Mouse (Mus musculus): ENCODE measurements at regions not wholly inside any gene's neighbourhood (a gene's known extent, or its start where the extent isn't known, plus 50 kb on each side); places are given as distances from the start of the nearest gene placed in this dataset.
"Not testable (repeated sequence)": the region's sequence is repeated elsewhere in the genome, so short reads cannot be mapped to it uniquely, and the experiment has no call there.

DNA sequence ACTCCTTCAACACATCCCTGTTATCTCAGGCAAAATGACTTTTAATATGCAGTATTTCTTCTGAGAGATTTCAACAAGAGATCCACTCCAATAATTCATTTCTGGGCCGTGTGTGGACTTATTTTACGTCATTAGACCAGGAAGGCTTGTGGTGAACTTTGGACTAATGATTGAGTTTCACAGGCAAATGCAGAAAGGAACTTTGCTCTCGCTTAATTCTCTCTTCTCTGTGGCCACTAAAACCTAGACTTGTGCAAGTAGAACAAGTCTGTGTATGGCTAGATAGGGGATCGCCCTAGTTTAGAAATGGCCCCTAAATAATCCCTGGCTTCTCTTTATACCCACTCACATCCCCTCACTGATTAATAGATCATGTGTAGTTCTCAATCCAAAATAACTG lies 50.6 kb upstream of the Ppp1r12a start:
- Histone ChIP-seq H3K4me1 (ENCODE audit: control insufficient read depth, low read depth, low read length) (peaks cover 2% of the 10 kb centered on the region; the same call in 1 of the 2 replicates), H3K4me3 (ENCODE audit: low read depth, low read length) (no peak overlapping the region), H3K9me3 (replicated peaks; ENCODE audit: control insufficient read depth, low read length) (no peaks in the 10 kb centered on the region), H3K4me2 (ENCODE audit: low read depth, low read length) (no peak overlapping the region), H3K9ac (ENCODE audit: low read depth, low read length) (no peak overlapping the region), H3K36me3 (ENCODE audit: control insufficient read depth, insufficient read depth) (no peaks in the 10 kb centered on the region), H3K27me3 (ENCODE audit: control insufficient read depth, insufficient read depth, low read depth, low read length) (no peaks in the 10 kb centered on the region), H3K27ac (ENCODE audit: low read length) (no peak overlapping the region)
- ATAC-seq (ENCODE audit: low read depth), result no peak
- WGBS (ENCODE audit: insufficient replicate concordance), result 49% methylated on average over 4 of the region's 4 CpGs

DNA sequence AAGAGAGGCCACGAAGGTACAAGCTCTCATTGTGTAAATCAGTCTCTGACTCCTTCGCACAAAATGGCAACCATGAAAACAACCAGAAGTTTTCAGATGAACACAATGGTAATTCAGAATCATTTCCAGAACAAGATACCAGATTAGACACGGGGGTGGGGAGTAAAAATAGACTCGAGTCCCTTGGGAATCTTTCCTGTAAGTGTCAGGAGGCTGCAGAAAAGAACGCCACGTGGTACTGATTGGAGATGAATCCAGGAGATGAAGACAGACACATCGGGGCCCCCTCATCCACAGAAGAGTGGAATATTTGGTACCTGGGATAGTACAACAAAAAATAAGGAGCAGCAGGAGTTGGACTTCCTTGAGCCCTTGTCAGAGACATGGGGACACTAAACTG lies 51.1 kb upstream of the Ppp1r12a start:
- Histone ChIP-seq H3K4me1 (ENCODE audit: control insufficient read depth, low read depth, low read length) (peaks cover 2% of the 10 kb centered on the region; the same call in 1 of the 2 replicates), H3K4me3 (ENCODE audit: low read depth, low read length) (no peak overlapping the region), H3K9me3 (replicated peaks; ENCODE audit: control insufficient read depth, low read length) (no peaks in the 10 kb centered on the region), H3K4me2 (ENCODE audit: low read depth, low read length) (no peak overlapping the region), H3K9ac (ENCODE audit: low read depth, low read length) (no peak overlapping the region), H3K27ac (ENCODE audit: low read length) (no peak overlapping the region), H3K36me3 (ENCODE audit: control insufficient read depth, insufficient read depth) (no peaks in the 10 kb centered on the region), H3K27me3 (ENCODE audit: control insufficient read depth, insufficient read depth, low read depth, low read length) (no peaks in the 10 kb centered on the region)
- ATAC-seq (ENCODE audit: low read depth), result no peak
- WGBS (ENCODE audit: insufficient replicate concordance), result 58% methylated on average over 7 of the region's 7 CpGs

DNA sequence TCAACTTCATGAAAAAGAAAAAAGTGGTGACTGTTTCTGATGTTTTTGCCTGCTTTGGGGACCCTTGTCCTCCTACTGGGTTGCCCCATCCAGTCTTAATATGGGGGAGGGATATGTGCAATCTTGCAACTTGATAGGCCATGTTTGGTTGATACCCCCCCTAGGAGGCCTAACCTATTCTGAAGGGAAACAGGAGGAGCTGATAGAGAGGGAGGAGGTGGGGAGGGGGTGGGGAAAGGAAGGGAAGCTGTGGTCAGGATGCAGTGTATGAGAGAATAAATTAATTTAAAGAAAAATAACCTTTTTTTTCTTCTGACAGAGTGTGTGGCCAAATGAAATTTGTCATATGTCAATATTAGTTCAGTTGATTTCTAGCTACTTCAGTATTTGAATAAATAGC lies 51.8 kb upstream of the Ppp1r12a start:
- no peak for ATAC-seq (ENCODE audit: low read depth)
- no peaks in the 10 kb centered on the region for H3K27me3 ChIP-seq (ENCODE audit: control insufficient read depth, insufficient read depth, low read depth, low read length)

DNA sequence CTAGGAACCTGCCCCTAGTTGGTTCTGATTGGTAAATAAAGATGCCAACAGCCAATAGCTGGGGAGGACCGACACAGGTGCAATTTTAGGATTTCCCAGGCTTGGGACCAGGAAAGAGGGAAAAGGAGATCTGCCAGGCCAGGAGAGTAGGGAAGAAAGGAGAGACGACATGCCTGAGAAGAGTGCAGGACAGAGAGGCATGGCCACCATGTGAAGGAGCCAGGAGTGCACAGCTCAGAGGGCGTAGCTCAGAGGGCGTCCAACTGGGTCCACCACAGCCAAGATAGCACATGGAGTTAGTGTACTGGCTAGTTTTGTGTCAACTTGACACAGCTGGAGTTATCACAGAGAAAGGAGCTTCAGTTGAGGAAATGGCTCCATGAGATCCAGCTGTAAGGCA lies 53.5 kb upstream of the Ppp1r12a start:
- H3K9me3 ChIP-seq (replicated peaks; ENCODE audit: control insufficient read depth, low read length); H3K4me1 ChIP-seq (ENCODE audit: control insufficient read depth, low read depth, low read length); H3K4me2 ChIP-seq (ENCODE audit: low read depth, low read length); H3K4me3 ChIP-seq (ENCODE audit: low read depth, low read length); ATAC-seq (ENCODE audit: low read depth); H3K27ac ChIP-seq (ENCODE audit: low read length); H3K9ac ChIP-seq (ENCODE audit: low read depth, low read length); H3K27me3 ChIP-seq (ENCODE audit: control insufficient read depth, insufficient read depth, low read depth, low read length); H3K36me3 ChIP-seq (ENCODE audit: control insufficient read depth, insufficient read depth): not testable (repeated sequence)
- 63% methylated on average over 4 of the region's 4 CpGs for WGBS (ENCODE audit: insufficient replicate concordance)

More for the DNA sequence above, 51.8 kb upstream of the Ppp1r12a start:
- Histone ChIP-seq H3K4me2 (ENCODE audit: low read depth, low read length) (no peak overlapping the region), H3K4me3 (ENCODE audit: low read depth, low read length) (no peak overlapping the region), H3K27ac (ENCODE audit: low read length) (no peak overlapping the region), H3K36me3 (ENCODE audit: control insufficient read depth, insufficient read depth) (no peaks in the 10 kb centered on the region), H3K9ac (ENCODE audit: low read depth, low read length) (no peak overlapping the region), H3K4me1 (ENCODE audit: control insufficient read depth, low read depth, low read length) (peaks cover 2% of the 10 kb centered on the region; the same call in 1 of the 2 replicates), H3K9me3 (replicated peaks; ENCODE audit: control insufficient read depth, low read length) (no peaks in the 10 kb centered on the region)

DNA sequence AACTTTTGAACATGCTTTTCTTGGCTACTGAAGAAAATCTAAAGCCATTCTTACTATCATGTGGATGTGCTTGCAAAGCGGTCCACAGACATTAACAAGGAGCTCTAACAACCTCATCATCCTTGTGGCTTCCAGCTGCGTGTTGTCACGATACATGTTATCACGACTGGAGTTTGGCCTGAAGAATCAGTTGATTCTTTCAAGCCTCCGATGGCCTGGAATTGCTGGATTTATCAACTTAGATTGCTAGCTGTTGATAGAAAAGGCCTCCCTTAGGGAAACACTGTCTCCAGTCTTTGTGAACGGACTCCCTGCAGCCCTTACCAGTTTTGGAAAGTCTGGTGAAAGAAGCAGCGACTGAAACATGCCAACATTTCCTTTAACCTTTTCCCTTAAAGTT lies 60.5 kb upstream of the Ppp1r12a start:
- WGBS (ENCODE audit: insufficient replicate concordance), result 73% methylated on average over 7 of the region's 7 CpGs
- no peak overlapping the region for H3K4me3 ChIP-seq (ENCODE audit: low read depth, low read length)
- no peak for ATAC-seq (ENCODE audit: low read depth)
- no peaks in the 10 kb centered on the region for H3K4me1 ChIP-seq (ENCODE audit: control insufficient read depth, low read depth, low read length)
- H3K9ac ChIP-seq (ENCODE audit: low read depth, low read length), result no peak overlapping the region
- H3K27me3 ChIP-seq (ENCODE audit: control insufficient read depth, insufficient read depth, low read depth, low read length), result no peaks in the 10 kb centered on the region
- no peak overlapping the region for H3K27ac ChIP-seq (ENCODE audit: low read length)
- no peak overlapping the region for H3K4me2 ChIP-seq (ENCODE audit: low read depth, low read length)
- no peaks in the 10 kb centered on the region for H3K36me3 ChIP-seq (ENCODE audit: control insufficient read depth, insufficient read depth)
- H3K9me3 ChIP-seq (replicated peaks; ENCODE audit: control insufficient read depth, low read length), result no peaks in the 10 kb centered on the region

DNA sequence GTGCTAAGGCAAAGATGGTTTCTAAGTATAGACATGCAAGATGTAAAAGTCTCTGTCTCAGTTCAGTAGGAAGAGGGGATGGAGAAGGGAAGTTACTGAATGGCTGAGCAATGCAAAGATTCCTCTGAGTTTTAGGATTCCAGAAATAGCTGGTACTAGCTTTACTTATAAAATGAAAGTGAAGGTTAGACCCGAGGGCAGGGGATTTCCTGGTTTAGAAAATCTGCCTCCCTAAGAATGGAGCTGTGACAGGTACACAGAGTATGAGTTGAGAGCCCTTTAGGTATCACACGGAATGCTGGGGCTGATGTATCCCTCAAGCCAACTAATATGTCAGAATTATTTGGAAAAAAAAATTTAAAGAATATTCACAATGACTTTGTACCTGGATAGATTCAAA lies 69.0 kb upstream of the Ppp1r12a start:
- H3K27me3 ChIP-seq (ENCODE audit: control insufficient read depth, insufficient read depth, low read depth, low read length), result no peaks in the 10 kb centered on the region
- no peak overlapping the region for H3K4me3 ChIP-seq (ENCODE audit: low read depth, low read length)
- WGBS (ENCODE audit: insufficient replicate concordance), result 36% methylated on average over 2 of the region's 2 CpGs
- H3K4me1 ChIP-seq (ENCODE audit: control insufficient read depth, low read depth, low read length), result peaks cover 4% of the 10 kb centered on the region; the same call in 1 of the 2 replicates
- H3K9ac ChIP-seq (ENCODE audit: low read depth, low read length), result no peak overlapping the region
- no peaks in the 10 kb centered on the region for H3K9me3 ChIP-seq (replicated peaks; ENCODE audit: control insufficient read depth, low read length)
- ATAC-seq (ENCODE audit: low read depth), result no peak
- no peak overlapping the region for H3K4me2 ChIP-seq (ENCODE audit: low read depth, low read length)
- no peak overlapping the region for H3K27ac ChIP-seq (ENCODE audit: low read length)
- no peaks in the 10 kb centered on the region for H3K36me3 ChIP-seq (ENCODE audit: control insufficient read depth, insufficient read depth)

DNA sequence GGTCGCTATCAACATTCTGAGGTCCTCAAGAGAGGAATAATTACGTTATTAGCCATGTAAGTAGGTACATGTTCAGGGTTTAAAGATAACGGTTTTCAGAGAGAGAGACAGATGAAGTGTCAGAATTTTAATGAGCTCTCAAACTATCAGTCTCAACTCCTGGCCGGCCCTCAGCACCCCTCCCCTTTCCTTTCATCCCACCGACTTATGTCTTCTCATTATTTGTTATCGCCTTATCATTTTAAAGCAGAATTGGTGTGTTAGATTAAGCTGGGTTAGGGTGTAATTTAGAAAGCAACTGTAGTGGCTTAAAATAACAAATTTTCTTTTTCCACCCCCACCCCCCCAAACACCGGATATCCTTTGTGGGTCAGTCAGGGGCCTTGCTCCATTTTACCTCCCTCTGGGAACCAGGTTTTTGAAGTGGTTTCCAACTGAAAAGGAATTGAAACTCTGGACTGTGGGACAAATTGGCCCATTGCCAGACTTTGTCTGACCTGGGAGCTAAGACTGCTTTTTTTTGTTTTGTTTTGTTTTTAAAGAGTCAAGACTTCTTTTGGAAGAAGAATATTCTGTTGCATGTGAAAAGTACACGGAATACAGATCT lies 72.5 kb upstream of the Ppp1r12a start:
- no peak overlapping the region for H3K9ac ChIP-seq (ENCODE audit: low read depth, low read length)
- H3K4me3 ChIP-seq (ENCODE audit: low read depth, low read length), result no peak overlapping the region
- H3K4me2 ChIP-seq (ENCODE audit: low read depth, low read length), result no peak overlapping the region
- ATAC-seq (ENCODE audit: low read depth), result 0 out of 2 replicates have a peak, but pooled peaks have one; percentile 45
- H3K27ac ChIP-seq (ENCODE audit: low read length), result no peak overlapping the region
- H3K36me3 ChIP-seq (ENCODE audit: control insufficient read depth, insufficient read depth), result no peaks in the 10 kb centered on the region
- no peaks in the 10 kb centered on the region for H3K9me3 ChIP-seq (replicated peaks; ENCODE audit: control insufficient read depth, low read length)
- peaks cover 4% of the 10 kb centered on the region; the same call in 1 of the 2 replicates for H3K4me1 ChIP-seq (ENCODE audit: control insufficient read depth, low read depth, low read length)
- H3K27me3 ChIP-seq (ENCODE audit: control insufficient read depth, insufficient read depth, low read depth, low read length), result no peaks in the 10 kb centered on the region
- 18% methylated on average over 8 of the region's 8 CpGs for WGBS (ENCODE audit: insufficient replicate concordance)

DNA sequence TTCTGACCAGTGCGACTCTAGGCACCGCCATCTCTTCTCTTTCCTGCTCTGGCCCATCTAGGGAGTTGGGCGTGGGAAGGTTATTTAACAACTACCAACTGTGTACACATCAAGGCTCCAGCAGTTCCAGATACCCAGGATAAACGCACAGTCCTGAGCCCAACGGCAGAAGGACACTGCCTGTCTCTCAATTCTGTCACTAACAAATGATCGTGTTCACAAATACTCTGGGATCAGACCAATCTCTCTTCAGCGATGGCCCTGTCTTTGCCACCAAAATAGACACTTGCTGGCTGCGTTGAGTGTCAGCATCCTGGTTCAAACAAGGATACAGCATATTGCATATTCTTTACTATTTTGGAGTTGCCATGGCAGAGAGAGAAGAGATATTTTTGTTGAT lies 73.1 kb upstream of the Ppp1r12a start:
- H3K4me3 ChIP-seq (ENCODE audit: low read depth, low read length), result no peak overlapping the region
- H3K27ac ChIP-seq (ENCODE audit: low read length), result no peak overlapping the region
- WGBS (ENCODE audit: insufficient replicate concordance), result 54% methylated on average over 8 of the region's 8 CpGs
- no peak overlapping the region for H3K4me2 ChIP-seq (ENCODE audit: low read depth, low read length)
- ATAC-seq (ENCODE audit: low read depth), result peak; percentile 50
- H3K4me1 ChIP-seq (ENCODE audit: control insufficient read depth, low read depth, low read length), result peaks cover 4% of the 10 kb centered on the region; the same call in 1 of the 2 replicates
- H3K36me3 ChIP-seq (ENCODE audit: control insufficient read depth, insufficient read depth), result no peaks in the 10 kb centered on the region
- H3K9ac ChIP-seq (ENCODE audit: low read depth, low read length), result no peak overlapping the region
- H3K27me3 ChIP-seq (ENCODE audit: control insufficient read depth, insufficient read depth, low read depth, low read length), result no peaks in the 10 kb centered on the region
- H3K9me3 ChIP-seq (replicated peaks; ENCODE audit: control insufficient read depth, low read length), result no peaks in the 10 kb centered on the region

- Histone ChIP-seq H3K27me3 (ENCODE audit: control insufficient read depth, insufficient read depth, low read depth, low read length) (no peaks in the 10 kb centered on the region), H3K4me2 (ENCODE audit: low read depth, low read length) (no peak overlapping the region), H3K4me3 (ENCODE audit: low read depth, low read length) (no peak overlapping the region), H3K4me1 (ENCODE audit: control insufficient read depth, low read depth, low read length) (peaks cover 4% of the 10 kb centered on the region; the same call in 1 of the 2 replicates), H3K9me3 (replicated peaks; ENCODE audit: control insufficient read depth, low read length) (no peaks in the 10 kb centered on the region), H3K27ac (ENCODE audit: low read length) (no peak overlapping the region), H3K36me3 (ENCODE audit: control insufficient read depth, insufficient read depth) (no peaks in the 10 kb centered on the region), H3K9ac (ENCODE audit: low read depth, low read length) (no peak overlapping the region)
- whole genome bisulfite sequencing (ENCODE audit: insufficient replicate concordance), result 83% methylated on average over 7 of the region's 7 CpGs
- no peak for ATAC-seq (ENCODE audit: low read depth)
These were observed 73.8 kb upstream of the Ppp1r12a start for GRCm38 (mm10) chr10:108088209-108088608.
